Mouse (Mus musculus) adrenal gland, adult (tissue): Measurements from ENCODE around the gene Gpc5.
"Not testable (repeated sequence)": the region's sequence is repeated elsewhere in the genome, so short reads cannot be mapped to it uniquely, and the experiment has no call there.

Experiments
- DNase-seq, 2 experiments: peaks; one replicate each; pipeline ENCODE4 v3.0.0; 2022 to 2023; ENCODE audit warnings: low spot score in 1 of 2; ENCODE audit not compliant: inconsistent age in 2 of 2

The Gpc5 gene

GRCm38 (mm10) chr14:115092081-115092480 lies at the start of gene Gpc5:
Gpc5 (plus strand) TSS chr14:115092215.
- DNase-seq, result peak; percentile 90 to 95

GRCm38 (mm10) chr14:115042660-115043059 lies 49.4 kb upstream of the Gpc5 start:
- peak in 1 of 2 experiments; percentile 45 for DNase-seq

GRCm38 (mm10) chr14:115044016-115044415 lies 48.0 kb upstream of the Gpc5 start:
- no peak for DNase-seq

GRCm38 (mm10) chr14:115045712-115046111 lies 46.3 kb upstream of the Gpc5 start:
- DNase-seq, result no peak

GRCm38 (mm10) chr14:115047316-115047715 lies 44.7 kb upstream of the Gpc5 start:
- no peak for DNase-seq

GRCm38 (mm10) chr14:115047990-115048862 lies 43.8 kb upstream of the Gpc5 start:
- no peak for DNase-seq

GRCm38 (mm10) chr14:115048863-115049566 lies 43.0 kb upstream of the Gpc5 start:
- no peak for DNase-seq

- DNase-seq, result no peak
Measured at GRCm38 (mm10) chr14:115049831-115050230, 42.2 kb upstream of the Gpc5 start.

- no peak for DNase-seq
Measured at GRCm38 (mm10) chr14:115051106-115051760, 40.8 kb upstream of the Gpc5 start.

- DNase-seq, result no peak
Measured at GRCm38 (mm10) chr14:115052371-115052770, 39.6 kb upstream of the Gpc5 start.

- DNase-seq, result no peak
Measured at GRCm38 (mm10) chr14:115054252-115054651, 37.8 kb upstream of the Gpc5 start.

- no peak for DNase-seq
Measured at GRCm38 (mm10) chr14:115057524-115057923, 34.5 kb upstream of the Gpc5 start.

GRCm38 (mm10) chr14:115066164-115066563 lies 25.9 kb upstream of the Gpc5 start:
- DNase-seq, result not testable (repeated sequence)

- peak in 1 of 2 experiments; percentile 65 for DNase-seq
Measured at GRCm38 (mm10) chr14:115070534-115070933, 21.5 kb upstream of the Gpc5 start.

GRCm38 (mm10) chr14:115077340-115077739 lies 14.7 kb upstream of the Gpc5 start:
- no peak for DNase-seq

- no peak for DNase-seq
Measured at GRCm38 (mm10) chr14:115078064-115078463, 14.0 kb upstream of the Gpc5 start.

- DNase-seq, result no peak
Measured at GRCm38 (mm10) chr14:115081728-115082502, 10.1 kb upstream of the Gpc5 start.

- DNase-seq, result no peak
Measured at GRCm38 (mm10) chr14:115090516-115090915, 1.5 kb upstream of the Gpc5 start.

GRCm38 (mm10) chr14:115092510-115092909 lies 495 bp downstream of the Gpc5 start:
- DNase-seq, result no peak

GRCm38 (mm10) chr14:115092952-115093351 lies 937 bp downstream of the Gpc5 start:
- no peak for DNase-seq
